Mouse (Mus musculus) testis, adult 2 months (tissue): Measurements from ENCODE around the gene Bgn. TPM values are rescaled to one million over a fixed set of nuclear protein-coding genes. Genes with fewer than 3 reads are reported as not detected.

Experiments used
- H3K27ac ChIP-seq: fragments of 200-500 bp; 2 replicates; pipeline ENCODE4 v1.5.1; 2012; ENCODE audit warnings: low read depth, low read length; ENCODE audit not compliant: control insufficient read depth, insufficient read depth
- H3K27me3 ChIP-seq: fragments of 200-500 bp; 2 replicates; pipeline ENCODE4 v1.6.1; 2012; ENCODE audit warnings: mild to moderate bottlenecking, low read length, moderate library complexity; ENCODE audit not compliant: control insufficient read depth, insufficient read depth
- H3K36me3 ChIP-seq: fragments of 200-500 bp; 2 replicates; pipeline ENCODE4 v1.6.1; 2012; ENCODE audit warnings: mild to moderate bottlenecking, low read length; ENCODE audit not compliant: control insufficient read depth, insufficient read depth
- H3K4me1 ChIP-seq: fragments of 200-500 bp; 2 replicates; pipeline ENCODE4 v1.6.1; 2012; ENCODE audit warnings: low read length; ENCODE audit not compliant: control insufficient read depth, insufficient read depth
- H3K4me3 ChIP-seq: fragments of 200-500 bp; 2 replicates; pipeline ENCODE4 v1.5.1; 2012; ENCODE audit warnings: low read depth, mild to moderate bottlenecking, low read length, moderate library complexity, mixed read lengths; ENCODE audit not compliant: control insufficient read depth
- CTCF ChIP-seq: fragments of 200-500 bp; IDR thresholded peaks from 2 replicates; pipeline ENCODE4 v1.5.1; 2012; ENCODE audit warnings: low read depth, mild to moderate bottlenecking, inconsistent platforms, low read length, moderate library complexity; ENCODE audit not compliant: control insufficient read depth, insufficient read depth, insufficient replicate concordance
- POLR2A ChIP-seq: fragments of 200-500 bp; IDR thresholded peaks from 2 replicates; pipeline ENCODE4 v1.6.1; 2012; ENCODE audit warnings: low read depth, mild to moderate bottlenecking, inconsistent platforms, low read length, moderate library complexity; ENCODE audit not compliant: control insufficient read depth
- polyA plus RNA-seq: library from polyadenylated mRNA; depleted of rRNA; stranded (reverse); fragments of >200 nt; gene quantifications from 2 replicates; pipeline ENCODE4 v1.2.3, GENCODE M21; 2012

Bgn gene
- polyA plus RNA-seq, 1 experiment = 54.4 TPM

DNA sequence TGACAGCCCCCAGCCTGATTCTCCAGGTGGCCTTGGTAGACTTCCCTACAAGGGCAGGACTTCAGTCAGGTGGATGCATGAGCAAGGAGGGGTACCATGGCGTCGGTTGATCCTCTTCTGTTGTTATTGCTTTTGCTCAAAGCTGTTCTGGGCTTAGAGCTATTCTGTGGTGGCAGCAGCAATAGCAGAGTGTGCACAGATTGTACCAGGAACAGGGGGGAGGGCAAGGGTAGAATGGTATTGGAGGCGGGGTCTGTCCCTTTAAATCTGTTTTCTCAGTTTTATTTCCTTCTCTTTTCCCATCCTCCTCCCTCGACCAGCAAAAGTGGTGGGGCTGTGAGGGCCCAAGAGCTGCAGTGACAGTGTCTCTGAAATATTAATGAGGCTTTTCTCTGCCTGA lies 33.2 kb downstream of the Bgn start:
- Histone ChIP-seq H3K4me1 (no peaks in the 10 kb centered on the region), H3K4me3 (no peak overlapping the region), H3K27ac (no peak overlapping the region), H3K36me3 (no peaks in the 10 kb centered on the region), H3K27me3 (no peaks in the 10 kb centered on the region)
- TF ChIP-seq POLR2A (no peak), CTCF (no peak)

DNA sequence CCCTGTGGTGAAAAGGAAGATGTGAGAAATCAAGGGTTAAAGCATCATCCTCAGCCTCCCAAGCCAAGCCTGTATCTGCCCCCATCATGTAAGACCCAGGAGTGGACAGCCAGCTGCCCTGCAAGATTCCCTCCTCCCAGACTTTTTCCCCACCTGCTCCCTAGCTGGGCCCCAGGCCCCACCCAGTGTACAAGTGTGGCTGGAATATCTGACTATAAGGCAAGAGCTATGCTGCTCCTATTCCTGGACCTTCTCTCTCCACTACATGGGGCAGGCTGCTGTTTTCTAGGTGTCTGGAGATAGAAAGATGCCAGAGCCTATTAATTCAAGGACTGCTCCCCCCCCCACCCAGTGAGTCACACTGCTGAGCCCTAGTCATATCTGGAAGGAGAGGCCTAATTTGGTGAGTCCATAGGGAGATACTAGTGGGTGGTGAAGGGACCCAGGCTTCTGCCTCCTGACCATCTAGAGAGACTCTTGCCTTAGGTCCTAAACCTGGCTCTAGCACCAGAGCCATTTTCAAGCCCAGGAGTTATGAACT lies 33.7 kb downstream of the Bgn start:
- no peak overlapping the region for H3K27ac ChIP-seq
- TF ChIP-seq CTCF (no peak), POLR2A (no peak)
- no peaks in the 10 kb centered on the region for H3K4me1 ChIP-seq
- no peaks in the 10 kb centered on the region for H3K27me3 ChIP-seq
- no peaks in the 10 kb centered on the region for H3K36me3 ChIP-seq
- no peak overlapping the region for H3K4me3 ChIP-seq

DNA sequence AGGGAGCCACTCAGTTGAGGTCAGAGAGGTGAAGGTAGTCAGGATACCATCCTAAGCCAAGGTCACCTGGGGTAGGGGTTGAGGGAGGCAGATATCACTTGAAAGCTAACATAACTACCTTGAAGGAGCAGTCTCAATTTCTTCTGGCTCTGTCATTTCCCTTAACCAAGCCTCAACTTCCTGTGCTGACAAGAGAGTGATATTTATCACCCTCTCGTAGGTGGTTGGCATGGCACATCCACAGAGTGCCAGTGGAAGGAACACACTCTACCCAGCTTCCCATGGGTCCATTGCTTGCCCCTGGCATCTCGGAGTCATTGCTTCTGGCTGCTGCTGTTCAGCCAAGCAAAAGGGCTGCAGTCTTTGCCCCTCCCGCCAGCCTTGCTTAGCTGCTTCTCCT lies 37.3 kb downstream of the Bgn start:
- Histone ChIP-seq H3K4me1 (no peaks in the 10 kb centered on the region; the same call in 1 of the 2 replicates), H3K27me3 (no peaks in the 10 kb centered on the region), H3K4me3 (no peak overlapping the region), H3K27ac (no peak overlapping the region), H3K36me3 (no peaks in the 10 kb centered on the region)
- TF ChIP-seq CTCF (no peak), POLR2A (no peak)

DNA sequence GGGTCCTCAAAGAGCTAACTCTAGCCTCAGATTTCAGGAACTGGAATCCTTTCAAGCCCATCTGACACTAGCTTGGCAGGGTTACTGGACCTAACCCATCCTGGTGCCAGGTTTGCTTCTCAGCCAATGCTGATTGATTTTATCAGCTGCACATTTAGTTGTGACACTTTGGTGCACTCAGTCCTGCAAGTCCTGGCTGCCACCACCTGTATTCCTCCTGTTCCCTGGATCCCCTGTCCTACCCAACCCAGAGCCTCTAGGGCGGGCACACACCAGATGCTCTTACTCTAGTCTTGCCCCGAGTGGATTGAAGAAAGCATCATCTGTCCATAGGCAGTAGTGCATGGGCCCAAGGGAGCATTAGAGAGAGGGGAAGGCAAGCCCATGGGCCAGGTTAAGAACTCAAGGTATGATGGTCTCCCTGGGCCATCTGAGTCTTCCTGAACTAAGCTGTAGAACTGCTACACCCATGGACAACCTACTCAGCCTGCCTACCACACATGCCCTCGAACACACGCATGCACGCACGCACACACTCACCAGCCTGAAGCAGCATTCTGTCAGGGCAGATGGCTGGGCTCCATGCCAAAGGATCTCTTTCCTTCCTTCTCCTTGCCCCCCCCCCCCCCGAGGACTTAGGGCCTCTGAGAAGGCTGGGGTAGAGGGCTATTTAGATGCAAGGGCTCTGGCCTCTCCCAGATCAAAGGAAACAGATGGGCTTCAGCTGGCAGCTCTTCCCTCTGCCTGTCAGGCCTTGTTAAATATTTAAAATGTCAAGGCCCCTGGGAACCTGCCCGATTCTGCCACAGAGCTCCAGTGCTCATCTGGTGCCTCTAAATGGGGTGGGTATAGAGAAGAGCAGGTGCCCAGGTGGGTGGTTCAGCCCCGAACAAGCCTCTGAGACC lies 41.2 kb downstream of the Bgn start:
- Histone ChIP-seq H3K4me1 (no peaks in the 10 kb centered on the region; the same call in 1 of the 2 replicates), H3K36me3 (no peaks in the 10 kb centered on the region), H3K27ac (peak overlapping the region; percentile 26), H3K4me3 (no peak overlapping the region), H3K27me3 (no peaks in the 10 kb centered on the region)
- TF ChIP-seq CTCF (no peak), POLR2A (no peak)

DNA sequence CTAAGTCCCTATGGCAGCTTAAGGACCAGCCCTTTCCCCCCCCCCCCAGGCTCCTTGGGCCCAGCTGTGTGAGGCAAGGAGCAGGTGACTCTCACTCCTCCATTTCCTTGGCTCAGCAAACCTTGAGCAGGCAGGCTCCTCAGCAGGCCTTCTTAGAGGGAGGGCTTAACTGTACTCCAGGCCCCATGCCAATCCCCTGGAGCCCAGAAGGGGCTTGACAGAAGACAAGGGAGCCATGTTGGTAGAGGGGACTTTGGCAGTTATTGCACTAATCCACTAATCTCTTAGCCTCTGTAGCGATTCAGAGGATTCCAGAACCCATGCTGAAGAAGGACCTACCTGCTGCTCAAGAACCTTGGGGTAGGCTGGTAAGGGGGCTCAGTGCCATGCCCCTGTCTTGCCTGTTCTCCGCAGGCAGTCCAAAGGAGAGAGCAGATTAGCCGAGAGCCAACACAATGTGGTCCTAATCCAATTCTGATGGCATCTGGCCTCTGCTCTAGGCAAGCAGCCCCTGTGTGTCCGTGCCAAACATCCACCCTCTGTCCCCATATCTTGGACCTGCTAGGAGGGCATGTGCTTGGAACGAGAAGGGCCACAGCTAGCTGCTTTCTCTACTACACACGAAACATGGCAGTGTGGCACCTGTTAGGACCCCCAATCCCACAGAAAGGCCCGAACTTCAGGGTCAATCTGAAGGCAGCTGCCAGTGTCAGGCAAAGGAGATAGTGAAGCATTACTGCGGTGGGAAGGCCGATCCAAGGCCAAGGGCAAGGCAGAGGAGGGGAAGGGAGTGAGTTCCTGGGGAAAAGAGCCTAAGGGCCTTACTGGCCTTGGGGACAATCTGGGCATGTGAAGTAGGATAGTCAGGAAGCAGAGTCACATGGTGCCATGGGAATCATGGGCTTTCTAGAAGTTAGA lies 42.1 kb downstream of the Bgn start:
- TF ChIP-seq POLR2A (no peak), CTCF (no peak)
- H3K4me3 ChIP-seq = no peak overlapping the region
- H3K36me3 ChIP-seq = no peaks in the 10 kb centered on the region
- no peaks in the 10 kb centered on the region; the same call in 1 of the 2 replicates for H3K4me1 ChIP-seq
- no peaks in the 10 kb centered on the region for H3K27me3 ChIP-seq
- H3K27ac ChIP-seq = peak overlapping the region; percentile 75

DNA sequence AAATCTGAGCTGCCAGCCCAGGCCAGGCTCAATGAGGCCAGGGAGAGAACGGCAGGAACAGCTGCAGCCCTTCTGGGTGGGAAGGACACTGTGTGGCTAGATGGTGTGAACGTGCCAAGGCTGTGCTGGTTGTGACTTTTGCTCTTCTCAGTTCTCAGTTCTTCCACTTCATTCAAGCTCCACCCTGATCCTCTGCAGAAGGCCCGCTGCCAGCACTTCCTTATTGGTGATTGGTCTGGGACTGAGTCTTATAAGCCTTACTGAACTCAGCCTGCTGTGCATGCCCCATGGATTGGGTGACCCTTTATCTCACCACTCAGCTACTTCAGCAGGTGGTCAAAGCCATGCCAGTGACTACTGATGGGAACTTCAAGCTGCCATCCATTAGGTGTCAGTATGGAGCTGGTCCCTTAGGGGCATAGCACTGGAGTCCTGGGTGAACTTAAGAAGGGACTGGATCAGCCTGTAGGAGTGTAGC lies 43.0 kb downstream of the Bgn start:
- Histone ChIP-seq H3K4me1 (no peaks in the 10 kb centered on the region; the same call in 1 of the 2 replicates), H3K27ac (no peak overlapping the region), H3K4me3 (no peak overlapping the region), H3K27me3 (no peaks in the 10 kb centered on the region), H3K36me3 (no peaks in the 10 kb centered on the region)
- TF ChIP-seq POLR2A (no peak), CTCF (no peak)
